Mouse (Mus musculus): ENCODE measurements around the gene 2010300C02Rik. TPM values are rescaled to one million over a fixed set of nuclear protein-coding genes. Genes with fewer than 3 reads are reported as not detected.

The 2010300C02Rik gene
- polyA plus RNA-seq, 1 experiment from 2014 or later, result 1.2 TPM

DNA sequence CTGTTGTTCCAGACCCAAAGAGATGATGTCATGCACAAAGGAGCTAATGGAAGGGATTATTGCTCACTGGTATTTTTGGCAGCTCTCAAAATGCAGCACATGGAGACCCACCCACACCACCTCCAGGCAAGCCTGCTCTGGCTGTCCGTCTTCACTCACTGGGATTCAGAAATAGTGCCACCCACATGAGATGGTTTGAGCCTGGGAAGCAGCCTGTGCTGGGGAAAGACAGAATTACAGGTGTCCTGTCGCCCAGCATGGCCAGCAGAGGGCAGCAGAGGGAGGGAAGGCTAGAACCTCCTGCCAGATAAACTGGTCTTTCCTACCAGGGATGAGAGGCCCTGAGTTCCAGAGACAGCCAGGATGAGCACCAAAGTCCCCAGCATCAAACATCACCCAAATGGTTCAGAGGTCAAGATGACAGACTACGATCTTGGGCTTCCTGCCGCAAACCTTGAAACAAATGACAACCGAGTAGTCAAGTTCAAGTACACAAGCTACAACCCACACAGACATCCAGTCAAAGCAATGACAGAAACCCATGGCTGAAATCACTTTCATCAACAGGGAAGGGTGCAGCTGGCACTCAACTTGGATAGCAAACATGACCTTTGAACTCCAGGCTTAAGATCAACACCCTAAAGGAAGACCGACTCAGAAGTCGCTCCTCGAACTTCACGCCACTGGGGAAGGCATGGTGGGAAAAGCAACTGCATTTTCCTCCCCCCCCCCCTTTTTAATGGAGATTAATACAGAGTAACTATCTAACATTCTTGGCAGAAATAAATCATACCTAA, 41.4 kb downstream of the 2010300C02Rik start:
- Histone ChIP-seq H3K9me3 (no peaks in the 10 kb centered on the region), H3K27ac (no peak overlapping the region), H3K36me3 (no peaks in the 10 kb centered on the region), H3K4me1 (replicated peaks) (no peaks in the 10 kb centered on the region), H3K4me3 (no peak overlapping the region), H3K27me3 (ENCODE audit: insufficient read depth, poor library complexity, severe bottlenecking) (no peaks in the 10 kb centered on the region)
- peak; percentile 81 for DNase-seq (ENCODE audit: low spot score)
- WGBS, result 70% methylated on average over 9 of the region's 9 CpGs

DNA sequence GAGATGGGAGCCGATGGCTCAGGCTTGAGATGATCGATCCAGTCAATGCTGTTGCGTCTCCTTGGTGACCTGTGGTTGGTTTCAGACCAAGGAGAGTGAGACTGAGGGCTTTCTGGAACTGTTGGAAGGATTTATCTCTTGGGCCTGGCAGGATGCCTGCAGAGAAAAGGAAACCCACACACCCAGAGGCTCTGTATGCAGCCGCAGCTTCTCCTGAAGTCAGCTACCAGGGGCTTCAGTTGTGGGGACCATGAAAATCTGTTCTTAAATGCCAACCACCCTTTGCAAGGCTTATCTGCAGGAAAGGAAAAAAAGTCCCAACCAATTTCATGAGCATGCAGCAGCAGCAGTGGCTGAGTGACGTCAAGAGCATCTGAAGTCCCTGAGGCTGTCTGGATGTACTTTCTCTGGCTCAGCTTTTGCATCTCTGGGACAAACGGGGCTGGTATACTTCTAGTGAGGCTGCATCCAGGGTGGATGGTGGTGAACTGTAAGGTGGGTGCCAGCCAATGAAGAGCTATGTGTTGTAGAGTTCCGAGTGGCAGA, 42.8 kb downstream of the 2010300C02Rik start:
- H3K36me3 ChIP-seq, result no peaks in the 10 kb centered on the region
- no peaks in the 10 kb centered on the region for H3K4me1 ChIP-seq (replicated peaks)
- H3K4me3 ChIP-seq, result no peak overlapping the region
- no peak for DNase-seq (ENCODE audit: low spot score)
- H3K27me3 ChIP-seq (ENCODE audit: insufficient read depth, poor library complexity, severe bottlenecking), result no peaks in the 10 kb centered on the region
- no peaks in the 10 kb centered on the region for H3K9me3 ChIP-seq
- no peak overlapping the region for H3K27ac ChIP-seq
- WGBS, result 84% methylated on average over 7 of the region's 7 CpGs

DNA sequence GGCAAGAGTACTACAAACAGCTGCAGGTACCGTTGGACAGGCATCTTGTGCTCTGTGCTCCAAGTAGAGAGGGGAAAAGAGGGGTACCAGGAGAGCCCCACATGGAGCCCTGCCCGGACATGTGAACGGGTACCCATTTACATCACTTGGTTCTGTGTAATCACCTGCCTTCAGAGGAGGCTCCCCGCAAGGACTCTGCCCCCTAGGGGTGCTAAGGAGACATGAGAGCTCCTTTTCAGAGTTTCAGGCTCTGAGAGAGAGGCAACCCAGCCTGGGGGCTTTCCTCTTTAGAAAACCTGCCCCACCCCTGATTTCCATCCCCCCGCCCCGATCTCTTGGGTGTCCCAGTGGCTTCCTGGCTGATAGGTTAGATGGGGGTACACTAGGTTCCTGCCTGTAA, 44.4 kb downstream of the 2010300C02Rik start:
- WGBS, result 59% methylated on average over 6 of the region's 6 CpGs

DNA sequence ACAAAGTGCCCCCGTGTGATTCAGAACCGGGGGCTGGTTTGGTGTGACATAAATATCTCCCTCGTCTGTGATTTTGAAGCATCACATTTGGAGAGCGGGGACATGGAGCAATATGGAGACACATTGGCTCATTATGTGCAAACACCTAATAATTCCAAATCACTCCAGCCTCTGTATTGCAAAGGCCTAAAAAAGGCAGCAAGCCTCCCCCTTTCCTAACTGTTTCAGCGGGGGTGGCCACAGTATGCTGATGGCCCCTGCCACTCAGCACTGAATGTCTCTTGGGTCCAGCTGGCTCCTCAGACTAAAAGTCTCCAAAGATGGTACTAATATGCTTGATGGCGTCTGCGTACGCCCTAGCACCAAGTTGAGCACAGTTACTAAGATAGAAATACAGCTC, 45.6 kb downstream of the 2010300C02Rik start:
- H3K4me3 ChIP-seq, result no peak overlapping the region
- H3K36me3 ChIP-seq, result no peaks in the 10 kb centered on the region
- no peak overlapping the region for H3K27ac ChIP-seq
- H3K9me3 ChIP-seq, result no peaks in the 10 kb centered on the region
- 91% methylated on average over 8 of the region's 8 CpGs for WGBS
- DNase-seq (ENCODE audit: low spot score), result no peak
- H3K27me3 ChIP-seq (ENCODE audit: insufficient read depth, poor library complexity, severe bottlenecking), result no peaks in the 10 kb centered on the region
- no peaks in the 10 kb centered on the region for H3K4me1 ChIP-seq (replicated peaks)

More for the DNA sequence above, 44.4 kb downstream of the 2010300C02Rik start:
- Histone ChIP-seq H3K9me3 (no peaks in the 10 kb centered on the region), H3K36me3 (no peaks in the 10 kb centered on the region), H3K27me3 (ENCODE audit: insufficient read depth, poor library complexity, severe bottlenecking) (no peaks in the 10 kb centered on the region), H3K27ac (no peak overlapping the region), H3K4me1 (replicated peaks) (no peaks in the 10 kb centered on the region), H3K4me3 (no peak overlapping the region)
- DNase-seq (ENCODE audit: low spot score), result no peak

DNA sequence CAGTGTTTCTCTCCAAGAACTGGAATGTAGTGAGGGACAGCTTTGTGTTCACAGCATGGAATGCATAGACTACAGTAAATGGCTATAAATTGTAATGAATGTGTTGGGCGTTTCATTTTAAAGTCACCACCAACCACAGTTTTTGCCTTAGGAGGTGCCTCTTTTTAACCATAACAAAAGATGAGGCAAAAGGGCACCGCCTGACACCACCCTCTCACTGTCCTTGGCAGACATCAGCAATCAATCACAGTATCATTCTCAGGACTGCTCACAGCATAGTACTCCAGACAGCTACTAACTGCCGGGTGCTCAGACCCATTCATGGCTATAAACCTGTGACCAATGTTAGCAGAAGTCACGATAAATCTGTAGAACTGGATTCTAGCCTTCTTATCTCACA, 48.6 kb downstream of the 2010300C02Rik start:
- Histone ChIP-seq H3K36me3 (no peaks in the 10 kb centered on the region), H3K9me3 (no peaks in the 10 kb centered on the region), H3K4me3 (no peak overlapping the region), H3K27ac (no peak overlapping the region), H3K27me3 (ENCODE audit: insufficient read depth, poor library complexity, severe bottlenecking) (no peaks in the 10 kb centered on the region), H3K4me1 (replicated peaks) (0 out of 2 replicates have a peak, but pooled peaks cover 4% of the 10 kb centered on the region)
- 62% methylated on average over 4 of the region's 4 CpGs for WGBS
- DNase-seq (ENCODE audit: low spot score), result no peak

DNA sequence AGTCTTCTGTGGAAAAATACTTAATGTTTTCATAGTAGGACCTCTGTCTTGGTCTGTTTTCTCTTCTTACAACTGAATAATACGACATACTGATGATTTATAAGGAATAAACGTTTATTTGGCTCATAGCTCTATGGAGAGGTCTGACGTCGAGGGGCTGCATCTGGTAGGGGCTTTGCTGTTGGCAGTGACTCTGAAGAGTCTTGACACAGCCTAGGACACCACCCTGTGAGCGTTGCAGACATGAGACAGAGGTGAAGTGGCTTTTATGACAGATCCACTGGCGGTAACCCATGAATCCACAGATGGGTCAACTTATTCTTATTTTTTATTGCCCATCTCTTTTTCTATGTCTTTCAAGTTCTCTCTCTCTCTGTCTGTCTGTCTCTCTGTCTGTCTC, 52.5 kb downstream of the 2010300C02Rik start:
- Histone ChIP-seq H3K4me3 (no peak overlapping the region), H3K9me3 (no peaks in the 10 kb centered on the region), H3K27ac (no peak overlapping the region), H3K27me3 (ENCODE audit: insufficient read depth, poor library complexity, severe bottlenecking) (no peaks in the 10 kb centered on the region), H3K36me3 (no peaks in the 10 kb centered on the region), H3K4me1 (replicated peaks) (peaks cover 11% of the 10 kb centered on the region; the same call in 1 of the 2 replicates)
- no peak for DNase-seq (ENCODE audit: low spot score)
- 88% methylated on average over 6 of the region's 6 CpGs for WGBS

DNA sequence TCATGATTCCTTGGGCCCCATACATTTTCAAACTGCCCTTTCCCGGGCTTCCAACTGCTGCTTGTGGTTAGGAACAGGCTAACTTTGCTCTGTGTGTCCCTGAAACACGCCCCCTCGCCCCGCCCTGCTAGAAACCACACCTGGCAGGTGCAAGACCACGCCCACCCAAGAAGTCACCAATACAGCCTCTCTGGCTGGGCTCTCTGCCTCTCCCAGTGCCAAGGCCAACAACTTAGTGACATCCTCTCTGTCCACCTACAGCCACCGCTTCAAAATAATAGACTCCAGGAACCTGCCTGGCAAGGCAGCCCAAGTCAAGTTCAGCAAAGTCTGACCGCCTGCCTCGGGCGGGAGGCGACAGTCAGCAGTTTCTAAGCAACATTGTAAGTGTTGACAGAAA, 53.3 kb downstream of the 2010300C02Rik start:
- 63% methylated on average over 10 of the region's 10 CpGs for WGBS
- Histone ChIP-seq H3K27ac (no peak overlapping the region), H3K9me3 (no peaks in the 10 kb centered on the region), H3K4me1 (replicated peaks) (peaks cover 11% of the 10 kb centered on the region; the same call in 1 of the 2 replicates), H3K36me3 (no peaks in the 10 kb centered on the region), H3K4me3 (no peak overlapping the region), H3K27me3 (ENCODE audit: insufficient read depth, poor library complexity, severe bottlenecking) (no peaks in the 10 kb centered on the region)
- no peak for DNase-seq (ENCODE audit: low spot score)

DNA sequence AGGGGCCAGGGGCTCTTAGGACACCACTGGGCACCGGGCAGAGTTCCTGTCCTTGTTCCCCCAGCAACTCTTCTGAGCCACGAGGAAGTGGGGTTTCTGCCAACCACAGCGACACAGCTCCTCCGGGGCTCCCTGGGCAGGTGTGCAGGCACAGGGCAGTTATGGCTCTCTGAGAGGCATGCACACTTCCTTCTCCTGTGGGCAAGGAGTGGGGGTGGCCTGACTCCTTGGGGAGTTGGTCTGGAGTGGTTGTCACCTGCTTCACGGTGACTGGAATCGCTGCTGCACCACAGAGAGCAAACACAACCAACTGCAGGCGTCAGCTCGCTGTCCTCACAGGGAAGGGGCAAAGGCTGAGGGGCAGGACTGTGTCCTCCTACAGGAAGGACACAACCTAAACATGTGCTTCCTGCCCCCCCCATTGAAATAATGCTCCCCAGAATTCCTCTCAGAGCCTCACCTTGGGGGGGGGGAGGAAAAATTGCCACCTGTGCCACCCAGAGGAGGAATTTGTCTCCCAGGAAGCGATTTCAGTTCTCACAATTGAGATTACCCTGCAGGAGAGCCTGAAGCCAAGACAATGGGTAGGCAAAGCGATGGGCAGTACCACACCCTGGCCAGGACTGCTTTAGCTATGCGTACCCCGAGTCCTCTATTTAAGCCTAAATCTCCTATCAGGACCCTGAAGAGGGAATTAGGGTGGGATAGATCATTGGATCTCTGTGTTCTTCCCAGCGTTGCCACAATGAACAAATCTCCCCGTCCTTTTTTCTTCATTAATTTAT, 54.2 kb downstream of the 2010300C02Rik start:
- WGBS, result 60% methylated on average over 14 of the region's 14 CpGs
- no peaks in the 10 kb centered on the region for H3K27me3 ChIP-seq (ENCODE audit: insufficient read depth, poor library complexity, severe bottlenecking)
- no peak for DNase-seq (ENCODE audit: low spot score)
- no peak overlapping the region for H3K4me3 ChIP-seq
- peaks cover 11% of the 10 kb centered on the region; the same call in 1 of the 2 replicates for H3K4me1 ChIP-seq (replicated peaks)
- no peaks in the 10 kb centered on the region for H3K36me3 ChIP-seq
- H3K27ac ChIP-seq, result no peak overlapping the region
- no peaks in the 10 kb centered on the region for H3K9me3 ChIP-seq

DNA sequence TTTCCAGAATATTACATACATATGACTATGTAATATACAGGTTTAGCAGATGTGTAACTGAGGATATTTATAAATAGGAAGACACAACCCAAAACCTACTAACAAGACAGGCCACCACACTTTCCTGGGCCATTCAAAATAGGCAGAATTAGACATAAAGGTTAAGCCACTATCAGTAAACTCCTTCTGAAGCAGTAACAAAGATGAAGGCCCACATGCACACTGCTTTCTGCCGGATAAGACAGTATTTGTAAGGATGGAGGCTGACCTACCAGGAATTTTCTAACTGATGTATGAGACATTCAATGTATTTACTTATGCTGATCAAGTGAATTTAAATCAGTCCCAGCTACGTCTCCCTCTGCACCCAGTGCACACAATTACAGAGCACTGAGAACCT, 55.4 kb downstream of the 2010300C02Rik start:
- no peaks in the 10 kb centered on the region for H3K27me3 ChIP-seq (ENCODE audit: insufficient read depth, poor library complexity, severe bottlenecking)
- no peak for DNase-seq (ENCODE audit: low spot score)
- no peak overlapping the region for H3K27ac ChIP-seq
- WGBS, result 79% methylated on average over 2 of the region's 2 CpGs
- H3K36me3 ChIP-seq, result no peaks in the 10 kb centered on the region
- H3K4me3 ChIP-seq, result no peak overlapping the region
- peaks cover 11% of the 10 kb centered on the region; the same call in 1 of the 2 replicates for H3K4me1 ChIP-seq (replicated peaks)
- no peaks in the 10 kb centered on the region for H3K9me3 ChIP-seq

DNA sequence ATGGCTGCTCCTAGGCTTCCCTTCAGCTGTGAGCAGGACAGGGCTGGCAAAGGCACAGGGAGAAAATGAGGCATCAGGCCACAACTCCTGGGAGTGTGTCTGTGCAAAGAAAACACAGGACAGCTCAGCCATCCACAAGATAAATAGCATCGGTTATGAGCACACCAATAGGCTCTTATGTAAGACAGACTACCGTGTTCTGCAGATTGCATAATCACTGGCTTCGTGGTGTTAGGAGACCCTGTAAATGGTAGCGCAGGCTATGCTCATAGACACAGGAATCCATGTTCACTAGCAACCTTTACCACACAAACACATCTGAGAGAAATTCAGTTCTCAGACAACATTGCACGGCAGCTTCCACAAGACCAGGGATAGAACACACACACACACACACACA, 56.3 kb downstream of the 2010300C02Rik start:
- WGBS, result 94% methylated on average over 5 of the region's 5 CpGs
- peaks cover 11% of the 10 kb centered on the region; the same call in 1 of the 2 replicates for H3K4me1 ChIP-seq (replicated peaks)
- DNase-seq (ENCODE audit: low spot score), result no peak
- H3K27me3 ChIP-seq (ENCODE audit: insufficient read depth, poor library complexity, severe bottlenecking), result no peaks in the 10 kb centered on the region
- H3K36me3 ChIP-seq, result no peaks in the 10 kb centered on the region
- H3K4me3 ChIP-seq, result no peak overlapping the region
- no peaks in the 10 kb centered on the region for H3K9me3 ChIP-seq
- no peak overlapping the region for H3K27ac ChIP-seq

DNA sequence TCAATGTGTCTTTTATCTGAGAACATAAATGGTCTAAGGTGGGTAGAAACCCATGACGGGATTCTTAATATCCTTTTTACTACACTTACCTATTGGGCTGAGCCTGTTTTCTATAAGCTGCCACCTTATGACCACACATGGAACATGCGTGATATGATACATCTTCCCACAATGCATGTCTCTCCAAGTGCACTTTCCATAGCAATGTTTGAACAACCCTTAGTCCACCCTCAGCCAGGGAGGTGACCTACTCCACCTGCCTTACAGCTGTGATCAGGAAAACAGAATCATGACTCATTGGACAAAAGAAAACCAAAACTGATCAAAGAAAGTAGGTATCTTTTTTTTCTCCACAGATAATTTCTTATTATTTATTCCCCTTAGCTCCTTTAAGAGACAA, 63.9 kb downstream of the 2010300C02Rik start:
- no peak overlapping the region for H3K27ac ChIP-seq
- H3K4me3 ChIP-seq, result no peak overlapping the region
- no peaks in the 10 kb centered on the region for H3K27me3 ChIP-seq (ENCODE audit: insufficient read depth, poor library complexity, severe bottlenecking)
- no peaks in the 10 kb centered on the region for H3K36me3 ChIP-seq
- WGBS, result 90% methylated on average over 2 of the region's 2 CpGs
- H3K9me3 ChIP-seq, result peaks cover 8% of the 10 kb centered on the region
- H3K4me1 ChIP-seq (replicated peaks), result no peaks in the 10 kb centered on the region
- DNase-seq (ENCODE audit: low spot score), result no peak

DNA sequence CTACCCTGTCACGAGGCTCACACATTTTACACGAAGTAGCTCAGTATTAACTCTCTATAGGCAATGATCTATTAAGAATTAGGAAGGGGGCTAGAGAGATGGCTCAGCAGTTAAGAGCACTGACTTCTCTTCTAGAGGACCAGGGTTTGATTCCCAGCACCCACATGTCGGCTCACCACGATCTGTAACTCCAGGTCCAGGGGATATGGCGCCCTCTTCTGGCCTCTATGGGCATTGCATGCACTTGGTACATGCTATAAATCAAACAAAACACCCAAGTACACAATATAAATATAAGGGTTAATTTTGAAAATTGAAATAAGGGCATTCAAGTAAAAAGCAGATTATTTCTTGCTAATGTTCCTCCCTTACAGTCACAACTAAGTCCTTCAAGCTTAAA, 65.9 kb downstream of the 2010300C02Rik start:
- DNase-seq (ENCODE audit: low spot score), result no peak
- 77% methylated on average over 5 of the region's 5 CpGs for WGBS
- no peaks in the 10 kb centered on the region for H3K4me1 ChIP-seq (replicated peaks)
- no peaks in the 10 kb centered on the region for H3K36me3 ChIP-seq
- H3K9me3 ChIP-seq, result peaks cover 8% of the 10 kb centered on the region
- no peak overlapping the region for H3K27ac ChIP-seq
- H3K4me3 ChIP-seq, result no peak overlapping the region
- no peaks in the 10 kb centered on the region for H3K27me3 ChIP-seq (ENCODE audit: insufficient read depth, poor library complexity, severe bottlenecking)

DNA sequence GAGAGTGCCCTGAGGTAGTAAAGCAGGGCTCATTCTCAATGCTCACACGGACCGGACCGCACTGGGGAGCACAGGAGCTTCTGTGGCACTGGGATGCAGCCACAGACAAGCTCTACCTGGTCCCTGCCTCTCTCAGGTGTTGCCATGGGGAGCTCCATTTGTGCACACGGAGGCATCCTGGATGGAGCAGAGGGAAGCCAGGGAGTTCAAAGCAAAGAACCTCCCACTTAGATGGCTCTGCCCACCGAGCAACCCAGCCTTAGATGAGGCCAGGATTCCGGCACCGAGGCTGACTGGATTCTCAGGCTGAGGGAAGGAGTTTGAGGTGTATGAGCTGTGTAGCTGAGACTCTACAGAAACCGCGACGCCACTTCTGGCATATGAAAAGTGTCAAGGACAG, 72.8 kb downstream of the 2010300C02Rik start:
- 91% methylated on average over 10 of the region's 10 CpGs for WGBS
- H3K27ac ChIP-seq, result no peak overlapping the region
- H3K4me3 ChIP-seq, result no peak overlapping the region
- H3K36me3 ChIP-seq, result no peaks in the 10 kb centered on the region
- no peaks in the 10 kb centered on the region for H3K9me3 ChIP-seq
- DNase-seq (ENCODE audit: low spot score), result no peak
- H3K27me3 ChIP-seq (ENCODE audit: insufficient read depth, poor library complexity, severe bottlenecking), result no peaks in the 10 kb centered on the region
- no peaks in the 10 kb centered on the region for H3K4me1 ChIP-seq (replicated peaks)
